Mouse (Mus musculus) spleen, postnatal 10 days (tissue): Measurements from ENCODE around the gene Lig4.

Experiments used
- DNase-seq, 2 experiments: peaks; one replicate each; pipeline ENCODE4 v3.0.0; 2021 to 2022; ENCODE audit warnings: low spot score in 2 of 2

Gene Lig4

DNA sequence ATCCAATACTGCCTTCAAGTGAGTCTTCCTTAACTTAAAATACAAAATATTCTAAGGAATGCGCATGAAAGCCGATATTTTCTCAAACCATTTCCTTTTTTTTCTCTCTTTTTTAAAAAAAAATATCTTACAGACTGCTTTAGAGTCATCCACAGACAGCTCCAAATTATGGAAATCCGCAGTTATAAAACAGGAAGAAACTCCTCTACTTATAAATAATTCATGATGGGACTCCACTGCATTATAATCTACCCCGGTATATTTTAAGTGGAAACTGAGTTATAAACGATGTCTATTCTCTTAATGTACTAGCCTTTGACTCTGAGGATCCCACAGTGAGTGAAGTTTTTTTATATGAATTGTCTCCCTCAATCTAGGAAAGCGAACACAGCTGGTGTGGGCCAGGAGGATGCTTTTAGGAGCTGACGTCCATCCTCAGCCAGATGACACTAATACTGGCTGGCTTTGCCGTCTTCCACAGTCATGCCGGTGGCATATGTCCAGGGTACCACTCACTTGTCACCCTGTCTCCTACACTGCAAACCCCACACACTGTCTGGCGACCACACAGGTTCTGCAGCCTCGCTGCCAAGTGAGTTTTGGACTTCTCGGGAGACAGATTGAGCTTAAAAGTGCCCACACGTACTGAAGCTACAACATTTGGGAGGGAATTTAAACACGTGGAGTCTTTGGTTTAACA, 47.6 kb downstream of the Lig4 start:
- DNase-seq = no peak
